Mouse (Mus musculus): ENCODE measurements at regions not wholly inside any gene's neighbourhood (a gene's known extent, or its start where the extent isn't known, plus 50 kb on each side); places are given as distances from the start of the nearest gene placed in this dataset.
A peak's percentile ranks its signal among the peaks of the same experiment; 100 is the strongest.

- DNase-seq = no peak
Observed at GRCm38 (mm10) chr2:146565693-146566092, 53.5 kb upstream of the Ralgapa2 start.

GRCm38 (mm10) chr2:146568171-146568842 lies 56.2 kb upstream of the Ralgapa2 start:
- no peak for DNase-seq

GRCm38 (mm10) chr2:146571036-146571435 lies 58.9 kb upstream of the Ralgapa2 start:
- no peak for DNase-seq

- DNase-seq = no peak
Observed at GRCm38 (mm10) chr2:146571857-146572256, 59.7 kb upstream of the Ralgapa2 start.

- no peak for DNase-seq
Observed at GRCm38 (mm10) chr2:146575610-146576297, 63.6 kb upstream of the Ralgapa2 start.

GRCm38 (mm10) chr2:146576298-146576905 lies 64.3 kb upstream of the Ralgapa2 start:
- DNase-seq = no peak

- no peak for DNase-seq
Observed at GRCm38 (mm10) chr2:146577096-146577495, 65.0 kb upstream of the Ralgapa2 start.

- no peak for DNase-seq
Observed at GRCm38 (mm10) chr2:146581220-146581619, 69.1 kb upstream of the Ralgapa2 start.

- DNase-seq = no peak
Observed at GRCm38 (mm10) chr2:146583807-146584388, 71.8 kb upstream of the Ralgapa2 start.

- DNase-seq = no peak
Observed at GRCm38 (mm10) chr2:146586381-146586780, 74.2 kb upstream of the Ralgapa2 start.

- DNase-seq = no peak
Observed at GRCm38 (mm10) chr2:146586981-146587380, 74.8 kb upstream of the Ralgapa2 start.

- no peak for DNase-seq
Observed at GRCm38 (mm10) chr2:146589860-146590259, 77.7 kb upstream of the Ralgapa2 start.

GRCm38 (mm10) chr2:146593291-146593690 lies 81.1 kb upstream of the Ralgapa2 start:
- DNase-seq = no peak

GRCm38 (mm10) chr2:146594212-146594611 lies 82.1 kb upstream of the Ralgapa2 start:
- no peak for DNase-seq

GRCm38 (mm10) chr2:146595673-146596072 lies 83.5 kb upstream of the Ralgapa2 start:
- DNase-seq = no peak

GRCm38 (mm10) chr2:146606170-146606569 lies 94.0 kb upstream of the Ralgapa2 start:
- no peak for DNase-seq

- DNase-seq = no peak
Observed at GRCm38 (mm10) chr2:146610896-146611295, 98.8 kb upstream of the Ralgapa2 start.

- DNase-seq = peak; percentile 67
Observed at GRCm38 (mm10) chr2:146611886-146612521, 99.9 kb upstream of the Ralgapa2 start.

- DNase-seq = peak; percentile 57
Observed at GRCm38 (mm10) chr2:146612522-146613288, 100.6 kb upstream of the Ralgapa2 start.

- peak; percentile 39 for DNase-seq
Observed at GRCm38 (mm10) chr2:146621167-146621566, 109.0 kb upstream of the Ralgapa2 start.

GRCm38 (mm10) chr2:146623052-146623451 lies 110.9 kb upstream of the Ralgapa2 start:
- no peak for DNase-seq

GRCm38 (mm10) chr2:146624207-146624606 lies 112.1 kb upstream of the Ralgapa2 start:
- no peak for DNase-seq
